Mouse (Mus musculus): ENCODE data around the gene Wfs1. TPM values are rescaled to one million over a fixed set of nuclear protein-coding genes. Genes with fewer than 3 reads are reported as not detected.

Gene Wfs1
- polyA plus RNA-seq, 1 experiment from 2014 or later: 1.6 TPM

DNA sequence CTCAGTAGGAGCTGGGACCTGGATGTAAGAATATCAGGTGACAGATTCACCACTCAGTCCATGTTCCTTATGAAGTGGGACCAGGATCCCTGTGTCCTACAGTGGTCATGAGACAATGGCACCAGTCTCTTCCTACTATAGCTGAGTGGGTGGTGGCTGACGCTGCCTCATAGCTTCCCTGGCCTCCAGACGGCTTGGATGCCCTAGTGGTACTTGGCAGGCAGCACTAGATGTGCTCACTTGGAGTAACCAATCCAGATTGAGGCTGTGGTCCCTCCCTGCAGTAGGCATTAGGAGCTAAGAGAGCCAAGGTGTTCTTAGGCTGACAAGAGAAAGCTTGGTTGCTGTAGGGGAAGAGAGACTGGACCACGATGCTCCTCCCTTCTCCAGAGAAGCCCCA lies 59.6 kb downstream of the Wfs1 start:
- ATAC-seq (ENCODE audit: insufficient read depth): no peak

DNA sequence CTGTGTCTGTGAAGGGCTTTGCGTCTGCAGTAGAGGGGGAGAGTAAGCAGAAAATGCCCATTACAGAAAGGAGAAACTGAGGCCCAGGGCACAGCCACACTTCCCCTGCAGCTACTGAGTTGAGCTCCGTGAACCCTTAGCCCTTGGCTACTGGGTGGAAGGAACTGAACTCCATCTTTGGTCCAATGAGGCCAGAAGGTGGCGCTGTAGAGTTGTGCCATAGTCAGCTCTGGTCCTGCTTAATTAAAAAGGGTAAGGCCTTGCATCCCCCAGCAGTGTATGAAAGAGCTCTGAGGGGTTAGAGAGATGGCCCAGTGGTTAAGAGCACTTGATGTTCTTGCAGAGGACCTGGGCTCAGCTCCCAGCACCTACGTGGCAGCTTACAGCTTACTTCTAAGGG lies 60.3 kb downstream of the Wfs1 start:
- no peak overlapping the region for H3K9ac ChIP-seq
- H3K36me3 ChIP-seq (replicated peaks): no peaks in the 10 kb centered on the region
- 40% methylated on average over 4 of the region's 4 CpGs for WGBS (ENCODE audit: insufficient replicate concordance)
- H3K4me2 ChIP-seq: no peak overlapping the region
- H3K9me3 ChIP-seq (replicated peaks): no peaks in the 10 kb centered on the region
- H3K4me3 ChIP-seq (replicated peaks): no peak overlapping the region
- H3K27ac ChIP-seq (replicated peaks): no peak overlapping the region
- no peaks in the 10 kb centered on the region for H3K27me3 ChIP-seq
- H3K4me1 ChIP-seq (replicated peaks): no peaks in the 10 kb centered on the region
- no peak for ATAC-seq (ENCODE audit: insufficient read depth)

More for the DNA sequence above, 59.6 kb downstream of the Wfs1 start:
- Histone ChIP-seq H3K4me1 (replicated peaks) (no peaks in the 10 kb centered on the region), H3K27me3 (no peaks in the 10 kb centered on the region), H3K9ac (no peak overlapping the region), H3K36me3 (replicated peaks) (no peaks in the 10 kb centered on the region), H3K9me3 (replicated peaks) (no peaks in the 10 kb centered on the region), H3K4me2 (no peak overlapping the region), H3K4me3 (replicated peaks) (no peak overlapping the region), H3K27ac (replicated peaks) (no peak overlapping the region)
- 49% methylated on average over 3 of the region's 3 CpGs for WGBS (ENCODE audit: insufficient replicate concordance)

DNA sequence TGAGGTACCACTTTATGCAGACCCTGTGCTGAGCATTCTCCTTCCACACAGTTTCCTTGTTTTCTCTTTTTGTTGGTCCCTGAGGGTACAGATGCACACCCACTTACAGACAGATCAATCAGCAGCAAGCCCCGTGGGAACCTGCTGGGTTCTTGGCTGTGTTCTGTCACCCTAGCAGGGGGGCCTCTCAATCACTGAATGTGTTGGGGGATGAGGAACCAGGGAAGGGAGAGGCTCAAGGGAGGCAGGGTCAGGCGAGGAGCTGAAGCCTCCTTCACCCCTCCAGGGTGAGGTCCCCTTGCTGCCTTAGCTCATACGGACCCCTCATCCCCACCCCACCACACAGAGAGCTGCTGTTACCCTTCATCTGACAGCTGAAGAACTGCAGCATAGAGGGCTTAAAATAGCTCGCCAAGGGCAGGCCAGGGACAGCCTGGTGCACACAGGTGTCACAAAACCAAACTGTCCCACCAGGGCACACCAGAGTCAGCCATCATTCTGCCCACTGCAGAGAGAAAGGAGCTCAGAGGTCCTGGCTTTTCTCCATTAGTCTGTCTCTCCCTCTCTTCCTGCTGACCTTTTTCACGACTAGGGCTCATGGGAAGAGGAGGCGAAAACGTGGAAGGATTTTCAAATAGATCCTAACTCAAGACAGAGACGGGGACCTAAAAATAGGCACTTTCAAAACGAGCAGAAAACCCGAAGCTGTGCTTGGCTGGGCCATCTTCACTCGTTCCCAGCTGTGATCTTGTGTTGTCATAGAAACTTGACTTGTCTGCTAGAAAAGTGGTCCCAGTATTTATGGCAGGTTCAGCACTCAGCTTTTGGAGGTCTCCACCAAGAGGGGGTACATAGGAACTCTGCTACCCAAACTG lies 64.9 kb downstream of the Wfs1 start:
- H3K27me3 ChIP-seq: no peaks in the 10 kb centered on the region
- 30% methylated on average over 11 of the region's 11 CpGs for WGBS (ENCODE audit: insufficient replicate concordance)
- H3K4me1 ChIP-seq (replicated peaks): no peaks in the 10 kb centered on the region
- H3K4me3 ChIP-seq (replicated peaks): no peak overlapping the region
- no peak overlapping the region for H3K4me2 ChIP-seq
- no peak overlapping the region for H3K27ac ChIP-seq (replicated peaks)
- no peaks in the 10 kb centered on the region for H3K36me3 ChIP-seq (replicated peaks)
- H3K9me3 ChIP-seq (replicated peaks): no peaks in the 10 kb centered on the region
- ATAC-seq (ENCODE audit: insufficient read depth): no peak
- H3K9ac ChIP-seq: no peak overlapping the region

DNA sequence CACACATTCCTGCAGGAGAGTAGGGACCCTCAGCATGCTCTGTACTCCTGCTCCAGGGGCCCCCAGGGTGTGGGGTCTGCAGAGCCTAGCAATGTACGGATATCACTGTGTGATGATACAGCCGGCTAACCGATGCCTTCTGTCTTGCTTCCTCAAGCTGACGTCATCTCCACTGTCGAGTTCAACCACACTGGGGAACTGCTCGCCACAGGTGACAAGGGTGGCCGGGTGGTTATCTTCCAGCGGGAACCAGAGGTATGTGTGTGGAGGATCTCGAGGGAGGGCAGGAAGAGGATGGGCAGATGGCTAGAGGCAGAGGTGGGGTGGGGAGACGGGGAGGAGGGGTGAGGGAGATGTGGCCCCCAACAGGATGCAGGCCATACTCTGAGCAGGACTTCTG lies 66.2 kb downstream of the Wfs1 start:
- no peaks in the 10 kb centered on the region for H3K4me1 ChIP-seq (replicated peaks)
- no peaks in the 10 kb centered on the region for H3K36me3 ChIP-seq (replicated peaks)
- H3K4me3 ChIP-seq (replicated peaks): no peak overlapping the region
- H3K27ac ChIP-seq (replicated peaks): no peak overlapping the region
- H3K27me3 ChIP-seq: no peaks in the 10 kb centered on the region
- WGBS (ENCODE audit: insufficient replicate concordance): 28% methylated on average over 10 of the region's 10 CpGs
- no peak for ATAC-seq (ENCODE audit: insufficient read depth)
- no peak overlapping the region for H3K9ac ChIP-seq
- no peaks in the 10 kb centered on the region for H3K9me3 ChIP-seq (replicated peaks)
- H3K4me2 ChIP-seq: no peak overlapping the region

DNA sequence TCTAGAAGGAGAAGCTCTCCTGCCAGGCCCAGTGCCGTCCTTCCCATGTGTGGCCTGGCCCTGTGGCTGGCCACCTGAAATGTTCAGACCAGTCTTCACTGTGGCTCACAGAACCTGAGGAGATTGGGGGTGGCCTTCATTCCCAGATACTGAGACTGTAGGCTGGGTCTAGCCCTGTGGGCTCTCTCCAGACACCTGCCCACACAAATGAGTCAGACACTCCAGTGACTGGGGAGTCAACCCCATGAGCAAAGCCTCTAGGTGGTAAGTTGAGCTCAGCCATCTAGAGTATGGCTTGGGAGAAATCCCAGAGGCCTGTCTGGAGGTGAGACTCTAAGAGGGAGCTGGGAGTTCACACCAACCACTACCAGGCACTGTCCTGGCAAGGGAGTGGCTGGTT lies 67.1 kb downstream of the Wfs1 start:
- 50% methylated on average over 1 of the region's 1 CpGs for WGBS (ENCODE audit: insufficient replicate concordance)
- Histone ChIP-seq H3K27me3 (no peaks in the 10 kb centered on the region), H3K9ac (no peak overlapping the region), H3K4me3 (replicated peaks) (no peak overlapping the region), H3K36me3 (replicated peaks) (no peaks in the 10 kb centered on the region), H3K4me1 (replicated peaks) (no peaks in the 10 kb centered on the region), H3K4me2 (no peak overlapping the region), H3K27ac (replicated peaks) (no peak overlapping the region), H3K9me3 (replicated peaks) (no peaks in the 10 kb centered on the region)
- no peak for ATAC-seq (ENCODE audit: insufficient read depth)

DNA sequence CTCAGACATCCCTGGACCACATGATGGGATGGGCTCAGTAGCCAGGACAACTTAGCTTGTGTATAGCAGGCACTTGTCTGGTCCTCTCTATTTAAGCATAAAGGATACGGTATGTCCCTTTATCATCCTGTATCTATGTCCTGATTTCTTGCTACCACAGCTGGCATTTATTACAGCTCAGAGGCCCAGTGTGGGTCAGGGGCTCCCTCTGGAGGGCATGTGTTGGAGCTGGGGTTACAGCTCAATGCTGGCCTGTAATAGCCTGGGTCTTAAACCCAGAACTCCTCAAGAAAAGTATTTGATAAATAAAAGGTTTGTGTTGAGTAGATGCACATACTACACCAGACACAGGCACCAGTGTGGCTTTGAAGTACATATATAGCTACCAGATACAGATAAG lies 68.9 kb downstream of the Wfs1 start:
- Histone ChIP-seq H3K27ac (replicated peaks) (no peak overlapping the region), H3K9ac (no peak overlapping the region), H3K36me3 (replicated peaks) (no peaks in the 10 kb centered on the region), H3K4me3 (replicated peaks) (no peak overlapping the region), H3K27me3 (no peaks in the 10 kb centered on the region), H3K9me3 (replicated peaks) (no peaks in the 10 kb centered on the region), H3K4me1 (replicated peaks) (no peaks in the 10 kb centered on the region), H3K4me2 (no peak overlapping the region)
- 52% methylated on average over 1 of the region's 1 CpGs for WGBS (ENCODE audit: insufficient replicate concordance)
- ATAC-seq (ENCODE audit: insufficient read depth): no peak

DNA sequence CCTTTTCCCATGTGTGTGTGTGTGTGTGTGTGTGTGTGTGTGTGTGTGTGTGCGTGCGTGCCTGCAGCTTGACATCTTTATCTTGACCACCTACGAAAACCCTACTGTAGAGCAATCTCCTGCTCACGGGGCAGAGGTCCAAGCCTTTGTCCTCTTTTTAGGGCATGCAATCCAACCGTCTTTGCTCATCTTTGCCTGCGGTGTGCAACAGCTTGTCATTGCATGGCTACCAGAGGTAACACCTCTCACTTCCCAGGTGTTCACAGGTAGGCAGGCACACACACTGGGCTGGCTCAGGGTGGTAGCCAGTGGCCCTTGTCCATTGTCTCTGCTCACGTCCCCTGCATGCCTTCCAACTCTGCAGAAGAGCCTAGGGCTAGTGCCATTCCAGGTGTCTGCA lies 71.0 kb downstream of the Wfs1 start:
- 56% methylated on average over 7 of the region's 7 CpGs for WGBS (ENCODE audit: insufficient replicate concordance)
- no peaks in the 10 kb centered on the region for H3K27me3 ChIP-seq
- H3K36me3 ChIP-seq (replicated peaks): no peaks in the 10 kb centered on the region
- H3K4me2 ChIP-seq: no peak overlapping the region
- H3K4me1 ChIP-seq (replicated peaks): no peaks in the 10 kb centered on the region
- no peak overlapping the region for H3K9ac ChIP-seq
- no peak overlapping the region for H3K4me3 ChIP-seq (replicated peaks)
- ATAC-seq (ENCODE audit: insufficient read depth): no peak
- no peaks in the 10 kb centered on the region for H3K9me3 ChIP-seq (replicated peaks)
- no peak overlapping the region for H3K27ac ChIP-seq (replicated peaks)

DNA sequence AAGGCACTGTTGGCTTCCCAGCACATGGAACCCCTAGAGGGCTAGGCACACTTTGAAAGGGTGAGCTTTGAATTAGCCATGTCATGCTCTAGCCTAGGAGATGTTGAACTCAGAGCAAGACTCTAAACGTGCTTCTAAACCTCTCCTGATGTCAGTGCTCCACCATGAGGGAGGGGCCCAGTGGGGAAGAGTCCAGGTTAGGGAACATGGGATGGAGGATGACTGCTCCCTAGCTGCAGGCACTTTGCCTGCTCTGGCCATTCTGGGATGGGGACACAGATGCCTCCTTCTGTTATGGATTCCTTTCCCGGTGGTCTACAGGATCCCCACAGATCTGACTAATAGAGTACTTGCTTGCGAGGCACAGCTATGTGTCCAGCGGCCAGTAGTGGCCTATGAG lies 71.8 kb downstream of the Wfs1 start:
- WGBS (ENCODE audit: insufficient replicate concordance): 52% methylated on average over 4 of the region's 4 CpGs
- H3K4me2 ChIP-seq: no peak overlapping the region
- ATAC-seq (ENCODE audit: insufficient read depth): no peak
- no peaks in the 10 kb centered on the region for H3K9me3 ChIP-seq (replicated peaks)
- H3K36me3 ChIP-seq (replicated peaks): no peaks in the 10 kb centered on the region
- H3K27me3 ChIP-seq: no peaks in the 10 kb centered on the region
- H3K9ac ChIP-seq: no peak overlapping the region
- no peaks in the 10 kb centered on the region for H3K4me1 ChIP-seq (replicated peaks)
- no peak overlapping the region for H3K27ac ChIP-seq (replicated peaks)
- H3K4me3 ChIP-seq (replicated peaks): no peak overlapping the region

DNA sequence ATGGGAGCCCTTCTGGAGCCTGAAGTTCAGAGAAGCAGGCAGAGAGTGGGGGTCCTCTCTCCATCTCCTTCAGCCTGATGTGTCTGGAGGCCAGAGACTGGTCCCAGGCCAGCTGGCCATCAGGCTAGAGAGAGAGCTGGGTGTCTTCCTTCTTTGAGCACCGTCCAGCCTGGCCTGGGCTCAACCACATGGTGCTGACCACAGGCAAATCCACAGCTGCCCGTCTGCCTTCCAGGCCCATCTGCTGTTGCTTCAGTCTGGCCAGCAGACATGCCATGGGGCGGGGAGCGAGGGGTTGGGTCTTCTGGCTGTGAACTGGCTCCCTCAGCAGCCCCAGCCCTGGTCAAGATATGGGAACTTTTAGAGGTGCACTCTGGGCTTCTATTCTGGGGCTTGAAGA lies 72.4 kb downstream of the Wfs1 start:
- no peak for ATAC-seq (ENCODE audit: insufficient read depth)
- 59% methylated on average over 4 of the region's 4 CpGs for WGBS (ENCODE audit: insufficient replicate concordance)
- H3K4me3 ChIP-seq (replicated peaks): no peak overlapping the region

More for the DNA sequence above, 72.4 kb downstream of the Wfs1 start:
- H3K4me2 ChIP-seq: no peak overlapping the region
- no peak overlapping the region for H3K9ac ChIP-seq
- no peaks in the 10 kb centered on the region for H3K4me1 ChIP-seq (replicated peaks)
- no peak overlapping the region for H3K27ac ChIP-seq (replicated peaks)
- H3K27me3 ChIP-seq: no peaks in the 10 kb centered on the region
- no peaks in the 10 kb centered on the region for H3K9me3 ChIP-seq (replicated peaks)
- H3K36me3 ChIP-seq (replicated peaks): no peaks in the 10 kb centered on the region

Other genes with a start within 250 kb of the Wfs1 start
- gene Bloc1s4, start 240.6 kb downstream of the Wfs1 start, polyA plus RNA-seq (2015; fragmentation: Nextera tagmentation; extraction: Ambion mirVana): 15.9 and 16.3 TPM in 2 replicates
- gene Mrfap1, start 192.4 kb downstream of the Wfs1 start, polyA plus RNA-seq (2015; fragmentation: Nextera tagmentation; extraction: Ambion mirVana): 144 and 145 TPM in 2 replicates
- 16.1 and 18.0 TPM in 2 replicates for gene Man2b2, start 158.6 kb downstream of the Wfs1 start, polyA plus RNA-seq (2015; fragmentation: Nextera tagmentation; extraction: Ambion mirVana)
- not detected in 2 replicates for gene Ppp2r2c, start 120.7 kb downstream of the Wfs1 start, polyA plus RNA-seq (2015; fragmentation: Nextera tagmentation; extraction: Ambion mirVana)
- not detected in 2 replicates for gene Gm1043, start 96.2 kb upstream of the Wfs1 start, polyA plus RNA-seq (2015; fragmentation: Nextera tagmentation; extraction: Ambion mirVana)

All from liver, embryonic 15.5 days (tissue).